8 mouse cellular contexts compared by ENCODE assay signal in the genomic region with DNA sequence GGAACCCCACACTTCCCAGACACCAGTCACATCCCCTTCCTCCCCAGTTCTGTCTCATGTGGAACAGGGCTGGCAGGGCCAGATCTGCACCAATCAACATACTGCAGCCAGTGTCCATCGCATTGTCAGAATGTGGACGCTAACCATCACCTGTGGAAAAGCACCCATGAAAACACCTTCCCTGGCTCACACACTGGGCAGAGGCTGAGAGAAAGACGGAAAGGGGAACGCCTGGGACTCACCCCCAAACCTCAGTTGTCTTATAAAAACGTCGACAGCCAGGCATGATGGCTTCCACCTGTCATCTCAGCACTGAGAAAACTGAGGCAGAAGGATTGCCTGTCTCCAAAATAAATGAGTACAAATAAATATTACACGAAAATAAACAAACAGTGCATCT. TPM values are rescaled to one million over a fixed set of nuclear protein-coding genes. Genes with fewer than 3 reads are reported as not detected.
DNase-seq lines count a peak whose midpoint lies in the region; ATAC-seq and TF ChIP-seq lines count a peak whose summit lies in the region.

No protein-coding gene starts in this region.

- peak overlapping the region; percentile 40; the same call in 1 of the 2 replicates for H3K4me3 ChIP-seq in lung, embryonic 16.5 days (ENCODE audit: low read length)
- peak overlapping the region; percentile 33 for H3K4me3 ChIP-seq in forebrain, embryonic 15.5 days
- H3K4me3 ChIP-seq in liver, embryonic 14.5 days (ENCODE audit: insufficient read depth in 1 of 2, low read depth in 2 of 2, low read length in 2 of 2): peak overlapping the region; percentile 4 to 27; a peak in 3 of 4 replicates
- peak overlapping the region; percentile 40 for H3K4me3 ChIP-seq in stomach, embryonic 15.5 days (replicated peaks)

- TF ChIP-seq CTCF in liver, embryonic 14.5 days (IDR thresholded peaks at IDR 0.05; ENCODE audit: low read depth): no peak

- no peak overlapping the region for H3K9ac ChIP-seq in lung, embryonic 16.5 days (ENCODE audit: low read length)
- 0 out of 2 replicates have a peak overlapping the region, but pooled peaks have one; percentile 33 for H3K9ac ChIP-seq in forebrain, embryonic 15.5 days (replicated peaks)
- H3K9ac ChIP-seq in liver, embryonic 14.5 days (replicated peaks): peak overlapping the region; percentile 31; the same call in 1 of the 2 replicates
- H3K9ac ChIP-seq in stomach, embryonic 15.5 days: no peak overlapping the region

- TF ChIP-seq EP300 in liver, embryonic 14.5 days (IDR thresholded peaks at IDR 0.05; ENCODE audit: low read depth): no peak

- DNase-seq in lung, postnatal 25 days (ENCODE audit: low spot score): no peak
- DNase-seq in liver, embryonic 14.5 days (ENCODE audit: low read depth in 3 of 3, low spot score in 3 of 3): no peak
- DNase-seq in cerebellum, adult 9-11 months: no peak
- DNase-seq in cerebellum, adult 9-10 months: no peak
- no peak for DNase-seq in gastrocnemius, postnatal 4 days (ENCODE audit: low spot score in 2 of 2)

- no peaks in the 10 kb centered on the region for H3K27me3 ChIP-seq in lung, embryonic 16.5 days (ENCODE audit: control insufficient read depth, insufficient read depth, low read depth, low read length)
- 0 out of 2 replicates have a peak, but pooled peaks cover 2% of the 10 kb centered on the region for H3K27me3 ChIP-seq in forebrain, embryonic 15.5 days
- H3K27me3 ChIP-seq in liver, embryonic 14.5 days (ENCODE audit: control insufficient read depth, insufficient read depth, low read length): no peaks in the 10 kb centered on the region
- H3K27me3 ChIP-seq in stomach, embryonic 15.5 days (replicated peaks): no peaks in the 10 kb centered on the region

- no peaks in the 10 kb centered on the region for H3K36me3 ChIP-seq in lung, embryonic 16.5 days (ENCODE audit: control insufficient read depth, insufficient read depth, low read length)
- H3K36me3 ChIP-seq in forebrain, embryonic 15.5 days: no peaks in the 10 kb centered on the region
- no peaks in the 10 kb centered on the region for H3K36me3 ChIP-seq in liver, embryonic 14.5 days (replicated peaks; ENCODE audit: control insufficient read depth, insufficient read depth, low read depth)
- H3K36me3 ChIP-seq in stomach, embryonic 15.5 days: no peaks in the 10 kb centered on the region

- H3K4me1 ChIP-seq in lung, embryonic 16.5 days (replicated peaks; ENCODE audit: control insufficient read depth, insufficient read depth, low read length): peaks cover 31% of the 10 kb centered on the region
- peaks cover 7% of the 10 kb centered on the region; the same call in 1 of the 2 replicates for H3K4me1 ChIP-seq in forebrain, embryonic 15.5 days
- 0 out of 4 replicates have a peak, but pooled peaks cover 0 to 2% of the 10 kb centered on the region in 2 experiments for H3K4me1 ChIP-seq in liver, embryonic 14.5 days (replicated peaks; ENCODE audit: control insufficient read depth in 2 of 2, insufficient read depth in 2 of 2, low read length in 1 of 2)
- peaks cover 35% of the 10 kb centered on the region for H3K4me1 ChIP-seq in stomach, embryonic 15.5 days

- WGBS in lung, embryonic 16.5 days: 35% methylated on average over 7 of the region's 7 CpGs
- WGBS in forebrain, embryonic 15.5 days: 61% methylated on average over 7 of the region's 7 CpGs
- WGBS in liver, embryonic 14.5 days (ENCODE audit: insufficient replicate concordance): 37% methylated on average over 7 of the region's 7 CpGs
- 40% methylated on average over 7 of the region's 7 CpGs for WGBS in stomach, embryonic 15.5 days

- no peaks in the 10 kb centered on the region for H3K9me3 ChIP-seq in lung, embryonic 16.5 days (ENCODE audit: control insufficient read depth, low read length)
- no peaks in the 10 kb centered on the region for H3K9me3 ChIP-seq in forebrain, embryonic 15.5 days
- H3K9me3 ChIP-seq in liver, embryonic 14.5 days (ENCODE audit: control insufficient read depth, low read length): no peaks in the 10 kb centered on the region
- H3K9me3 ChIP-seq in stomach, embryonic 15.5 days: no peaks in the 10 kb centered on the region

- no peak for ATAC-seq in lung, embryonic 16.5 days (ENCODE audit: low read depth)
- ATAC-seq in forebrain, embryonic 15.5 days (replicated peaks): no peak; the same call in 1 of the 2 replicates
- ATAC-seq in liver, embryonic 14.5 days (ENCODE audit: insufficient read depth): no peak
- no peak for ATAC-seq in stomach, embryonic 15.5 days (ENCODE audit: insufficient read depth, low FRiP score, low read depth)

- H3K4me2 ChIP-seq in lung, embryonic 16.5 days (ENCODE audit: low read depth, low read length): peak overlapping the region; percentile 66
- H3K4me2 ChIP-seq in forebrain, embryonic 15.5 days (replicated peaks): peak overlapping the region; percentile 47
- H3K4me2 ChIP-seq in liver, embryonic 14.5 days (ENCODE audit: low read depth): peak overlapping the region; percentile 57
- peak overlapping the region; percentile 73 for H3K4me2 ChIP-seq in stomach, embryonic 15.5 days

- no peak overlapping the region for H3K27ac ChIP-seq in lung, embryonic 16.5 days (ENCODE audit: low read length)
- no peak overlapping the region for H3K27ac ChIP-seq in forebrain, embryonic 15.5 days (replicated peaks)
- no peak overlapping the region for H3K27ac ChIP-seq in liver, embryonic 14.5 days
- H3K27ac ChIP-seq in stomach, embryonic 15.5 days: no peak overlapping the region

RNA-seq across cellular contexts. Expression of a gene that starts 14.6 kb away (rescaled TPM):
- 64.2 and 77.3 TPM in 2 replicates for polyA plus RNA-seq in lung, embryonic 16.5 days (2015; fragmentation: Nextera tagmentation; extraction: Ambion mirVana)
- 90.4 and 95.4 TPM in 2 replicates for polyA plus RNA-seq in forebrain, embryonic 15.5 days (2015; fragmentation: Nextera tagmentation; extraction: Ambion mirVana)
- 5.2 and 5.3 TPM in 2 replicates for polyA plus RNA-seq in liver, embryonic 14.5 days (2012; rRNA removed)
- 12.8 and 14.1 TPM in 2 replicates for polyA plus RNA-seq in liver, embryonic 14.5 days (2014; fragmentation: Nextera tagmentation; extraction: Ambion mirVana)
- 126 and 133 TPM in 2 replicates for polyA plus RNA-seq in stomach, embryonic 15.5 days (2015; fragmentation: Nextera tagmentation; extraction: Ambion mirVana)
- total RNA-seq in gastrocnemius, postnatal 4 days (2021): 100 to 1,000 TPM; 155 to 169 TPM

Comparison
In these comparisons a context has a peak if more than half of its experiments do, and no peak if none do; other contexts are left out.
1. H3K9ac ChIP-seq: peak in forebrain, embryonic 15.5 days (single experiment) and liver, embryonic 14.5 days (single experiment); none in lung, embryonic 16.5 days (single experiment) and stomach, embryonic 15.5 days (single experiment).
2. Peak in every context shown above with its lines, with median percentiles within 50 percentile points of each other: H3K4me2 ChIP-seq and H3K4me3 ChIP-seq.